ENCODE assay signal across 7 mouse cellular contexts in genomic region chr2:66041917-66042419, GRCm38 (mm10).
DNase-seq lines count a peak whose midpoint lies in the region; ATAC-seq and TF ChIP-seq lines count a peak whose summit lies in the region.

No protein-coding gene starts in this region.

- 40% methylated on average over 9 of the region's 9 CpGs for WGBS in forebrain, embryonic 12.5 days
- 66% methylated on average over 9 of the region's 9 CpGs for WGBS in kidney, embryonic 16.5 days
- WGBS in limb, embryonic 13.5 days: 54% methylated on average over 9 of the region's 9 CpGs

- POLR2A ChIA-PET in Patski (lab: Charles Lee): interaction anchor here (0.6 kb wide), 1 partner anchor 286 kb away, joined by 4 read pairs; no protein-coding TSS in a partner anchor

- DNase-seq in Patski (ENCODE audit: low read depth, low spot score): no peak
- DNase-seq in cerebellum, adult 11 months: peak; percentile 63
- peak; percentile 76 for DNase-seq in retina, postnatal 7 days (ENCODE audit: low read depth, low spot score)
- DNase-seq in natural killer cell, adult 2 months (ENCODE audit: low spot score in 2 of 2): no peak

- TF ChIP-seq CTCF in Patski (IDR thresholded peaks at IDR 0.05): peak; percentile 12

- H3K9ac ChIP-seq in forebrain, embryonic 12.5 days: no peak overlapping the region
- no peak overlapping the region for H3K9ac ChIP-seq in kidney, embryonic 16.5 days (replicated peaks; ENCODE audit: low read length)
- H3K9ac ChIP-seq in limb, embryonic 13.5 days: no peak overlapping the region

- no peak overlapping the region for H3K4me3 ChIP-seq in forebrain, embryonic 12.5 days (replicated peaks)
- no peak overlapping the region for H3K4me3 ChIP-seq in kidney, embryonic 16.5 days (ENCODE audit: low read length)
- no peak overlapping the region for H3K4me3 ChIP-seq in limb, embryonic 13.5 days

- no peak for ATAC-seq in Patski
- peak; percentile 81 for ATAC-seq in forebrain, embryonic 12.5 days (ENCODE audit: low FRiP score)
- peak; percentile 63 for ATAC-seq in kidney, embryonic 16.5 days (ENCODE audit: low FRiP score, low TSS enrichment)
- ATAC-seq in limb, embryonic 13.5 days (ENCODE audit: low FRiP score, low read depth): peak; percentile 92

- peaks cover 30% of the 10 kb centered on the region for H3K4me1 ChIP-seq in forebrain, embryonic 12.5 days
- H3K4me1 ChIP-seq in kidney, embryonic 16.5 days (ENCODE audit: insufficient read depth, low read length): no peaks in the 10 kb centered on the region
- 0 out of 2 replicates have a peak, but pooled peaks cover 2% of the 10 kb centered on the region for H3K4me1 ChIP-seq in limb, embryonic 13.5 days

- no peaks in the 10 kb centered on the region for H3K9me3 ChIP-seq in forebrain, embryonic 12.5 days
- H3K9me3 ChIP-seq in kidney, embryonic 16.5 days (ENCODE audit: low read length): no peaks in the 10 kb centered on the region
- H3K9me3 ChIP-seq in limb, embryonic 13.5 days: no peaks in the 10 kb centered on the region

- in situ Hi-C loops in Patski (cut with MboI; ENCODE audit: low pct_unique_long_range_greater_than_20kb): no loop called here

- peak overlapping the region; percentile 81 for H3K27ac ChIP-seq in forebrain, embryonic 12.5 days
- no peak overlapping the region for H3K27ac ChIP-seq in kidney, embryonic 16.5 days (ENCODE audit: low read length)
- peak overlapping the region; percentile 6; the same call in 1 of the 2 replicates for H3K27ac ChIP-seq in limb, embryonic 13.5 days

- CTCF ChIA-PET in Patski (lab: Charles Lee): no interaction called here

- peaks cover 2% of the 10 kb centered on the region for H3K27me3 ChIP-seq in Patski
- H3K27me3 ChIP-seq in forebrain, embryonic 12.5 days: peaks cover 24% of the 10 kb centered on the region
- H3K27me3 ChIP-seq in kidney, embryonic 16.5 days (ENCODE audit: insufficient read depth, low read length): no peaks in the 10 kb centered on the region
- H3K27me3 ChIP-seq in limb, embryonic 13.5 days: no peaks in the 10 kb centered on the region

- H3K36me3 ChIP-seq in forebrain, embryonic 12.5 days (replicated peaks): no peaks in the 10 kb centered on the region
- H3K36me3 ChIP-seq in kidney, embryonic 16.5 days (ENCODE audit: insufficient read depth, low read length): no peaks in the 10 kb centered on the region
- no peaks in the 10 kb centered on the region for H3K36me3 ChIP-seq in limb, embryonic 13.5 days

- peak overlapping the region; percentile 42 for H3K4me2 ChIP-seq in forebrain, embryonic 12.5 days
- 0 out of 2 replicates have a peak overlapping the region, but pooled peaks have one; percentile 19 for H3K4me2 ChIP-seq in kidney, embryonic 16.5 days (replicated peaks; ENCODE audit: low read depth, low read length)
- no peak overlapping the region for H3K4me2 ChIP-seq in limb, embryonic 13.5 days (replicated peaks)

Comparison
In these comparisons a context has a peak if more than half of its experiments do, and no peak if none do; other contexts are left out.
1. DNase-seq: peak in cerebellum, adult 11 months (single experiment) and retina, postnatal 7 days (single experiment); none in Patski (single experiment) and natural killer cell, adult 2 months (0 of 2).